Comparison of ENCODE assay signal across 32 mouse cellular contexts in genomic region chr7:102501986-102502385, GRCm38 (mm10). TPM values are rescaled to one million over a fixed set of nuclear protein-coding genes. Genes with fewer than 3 reads are reported as not detected.
DNase-seq lines count a peak whose midpoint lies in the region; ATAC-seq and TF ChIP-seq lines count a peak whose summit lies in the region.
"Had no signal": no experiment of that assay in that cellular context is flagged by ENCODE, and none has a peak within 500 bp of the region (broad histone marks: within the 10 kb centered on the region; RNA-seq: fewer than 3 reads in every experiment).

No protein-coding gene starts in this region.

- TF ChIP-seq CTCF in cerebellum, adult 2 months (IDR thresholded peaks at IDR 0.05; ENCODE audit: borderline replicate concordance, insufficient read depth, low read depth, low read length): no peak

- H3K36me3 ChIP-seq in forebrain, embryonic 16.5 days (ENCODE audit: control insufficient read depth, insufficient read depth): no peaks in the 10 kb centered on the region
- H3K36me3 ChIP-seq: embryonic facial prominence, embryonic 12.5 days; embryonic facial prominence, embryonic 15.5 days; heart, embryonic 10.5 days; heart, embryonic 13.5 days; hindbrain, embryonic 12.5 days; intestine, embryonic 15.5 days; kidney, embryonic 15.5 days had no signal

- H3K9me3 ChIP-seq in forebrain, embryonic 16.5 days (ENCODE audit: control insufficient read depth, low read length): no peaks in the 10 kb centered on the region
- H3K9me3 ChIP-seq: embryonic facial prominence, embryonic 12.5 days; embryonic facial prominence, embryonic 15.5 days; heart, embryonic 10.5 days; heart, embryonic 13.5 days; hindbrain, embryonic 12.5 days; intestine, embryonic 15.5 days; kidney, embryonic 15.5 days had no signal

- DNase-seq in cerebellum, adult 11 months: peak; percentile 28
- DNase-seq in cerebellum, postnatal 4 days (ENCODE audit: low spot score in 2 of 2): no peak
- peak; percentile 50 to 76 for DNase-seq in cerebellum, adult 2 months
- DNase-seq in cerebellum, adult 9-11 months: peak; percentile 65
- DNase-seq in cerebellum, postnatal 25 days: peak; percentile 43 to 61
- DNase-seq in ovary, adult 18-20 months (ENCODE audit: low spot score): no peak
- DNase-seq: adrenal gland, adult 8-10 months; adrenal gland, postnatal 25 days; gastrocnemius, postnatal 14 days; heart, adult 2 months; heart, postnatal 14 days; heart, postnatal 4 days; kidney, adult 11 months; kidney, adult 8-10 months had no signal

- H3K9ac ChIP-seq in forebrain, embryonic 16.5 days (replicated peaks; ENCODE audit: low read depth, low read length): no peak overlapping the region
- H3K9ac ChIP-seq: embryonic facial prominence, embryonic 12.5 days; embryonic facial prominence, embryonic 15.5 days; heart, embryonic 13.5 days; hindbrain, embryonic 12.5 days; intestine, embryonic 15.5 days; kidney, embryonic 15.5 days had no signal

- no peak overlapping the region for H3K4me2 ChIP-seq in forebrain, embryonic 16.5 days (ENCODE audit: low read length)
- H3K4me2 ChIP-seq: embryonic facial prominence, embryonic 12.5 days; embryonic facial prominence, embryonic 15.5 days; heart, embryonic 13.5 days; hindbrain, embryonic 12.5 days; intestine, embryonic 15.5 days; kidney, embryonic 15.5 days had no signal

- H3K27ac ChIP-seq in cerebellum, adult 2 months (ENCODE audit: insufficient read depth, low read length): no peak overlapping the region
- H3K27ac ChIP-seq in forebrain, embryonic 16.5 days (ENCODE audit: low read length): no peak overlapping the region
- H3K27ac ChIP-seq: embryonic facial prominence, embryonic 12.5 days; embryonic facial prominence, embryonic 15.5 days; heart, adult 2 months; heart, embryonic 10.5 days; heart, embryonic 13.5 days; hindbrain, embryonic 12.5 days; intestine, embryonic 15.5 days; kidney, embryonic 15.5 days had no signal

- no peak overlapping the region for H3K4me3 ChIP-seq in cerebellum, adult 2 months (replicated peaks; ENCODE audit: insufficient read depth, low read depth, low read length)
- H3K4me3 ChIP-seq in forebrain, embryonic 16.5 days (replicated peaks; ENCODE audit: low read length): no peak overlapping the region
- H3K4me3 ChIP-seq: embryonic facial prominence, embryonic 12.5 days; embryonic facial prominence, embryonic 15.5 days; heart, adult 2 months; heart, embryonic 10.5 days; heart, embryonic 13.5 days; hindbrain, embryonic 12.5 days; intestine, embryonic 15.5 days; kidney, embryonic 15.5 days had no signal

- no peak for ATAC-seq in granulocyte monocyte progenitor cell, adult 5-6 weeks (replicated peaks; ENCODE audit: poor library complexity, severe bottlenecking)
- no peak for ATAC-seq in forebrain, embryonic 16.5 days
- ATAC-seq: activated CD4-positive, CD25-positive, alpha-beta regulatory T cell, adult 4 months; forebrain, embryonic 14.5 days; hindbrain, embryonic 16.5 days; intestine, embryonic 15.5 days had no signal

- no peak for TF ChIP-seq POLR2A in cerebellum, adult 2 months (IDR thresholded peaks at IDR 0.05; ENCODE audit: borderline replicate concordance, insufficient read depth, low read length)

- 31% methylated on average over 5 of the region's 5 CpGs for WGBS in cerebellum, adult 2 months
- 78% methylated on average over 5 of the region's 5 CpGs for WGBS in forebrain, embryonic 16.5 days

- peaks cover 2% of the 10 kb centered on the region; the same call in 1 of the 2 replicates for H3K4me1 ChIP-seq in cerebellum, adult 2 months (ENCODE audit: control insufficient read depth, insufficient read depth, low read length)
- no peaks in the 10 kb centered on the region for H3K4me1 ChIP-seq in forebrain, embryonic 16.5 days (replicated peaks; ENCODE audit: control insufficient read depth, insufficient read depth, low read length)
- H3K4me1 ChIP-seq: embryonic facial prominence, embryonic 12.5 days; embryonic facial prominence, embryonic 15.5 days; heart, embryonic 10.5 days; heart, embryonic 13.5 days; hindbrain, embryonic 12.5 days; intestine, embryonic 15.5 days; kidney, embryonic 15.5 days had no signal

- no peaks in the 10 kb centered on the region for H3K27me3 ChIP-seq in cerebellum, adult 2 months (ENCODE audit: control insufficient read depth, insufficient read depth, low read length)
- no peaks in the 10 kb centered on the region for H3K27me3 ChIP-seq in forebrain, embryonic 16.5 days (replicated peaks; ENCODE audit: control insufficient read depth, insufficient read depth, low read length)
- H3K27me3 ChIP-seq: embryonic facial prominence, embryonic 12.5 days; embryonic facial prominence, embryonic 15.5 days; heart, embryonic 13.5 days; hindbrain, embryonic 12.5 days; intestine, embryonic 15.5 days; kidney, embryonic 15.5 days had no signal

RNA-seq across cellular contexts. Expression of gene Olfr545, which starts 2.6 kb away (rescaled TPM):
- not detected in 2 replicates for polyA plus RNA-seq in cerebellum, adult 2 months (2012; rRNA removed)
- total RNA-seq in granulocyte monocyte progenitor cell, adult 5-6 weeks (2014; fragmentation: Nextera tagmentation): not detected in 2 replicates
- not detected in 2 replicates for total RNA-seq in granulocyte monocyte progenitor cell, adult 5-6 weeks (2017)
- 0.17 TPM in 1 of 2 replicates, not detected in the other for polyA plus RNA-seq in forebrain, embryonic 16.5 days (2015; fragmentation: Nextera tagmentation; extraction: Ambion mirVana)
- total RNA-seq: adrenal gland, adult 8-10 months; adrenal gland, postnatal 25 days; common myeloid progenitor, adult 5-6 weeks; ES-E14; gastrocnemius, adult 18-20 months; gastrocnemius, postnatal 14 days; heart, adult 2 months; heart, postnatal 14 days; heart, postnatal 4 days had no signal
- polyA plus RNA-seq: activated CD4-positive, CD25-positive, alpha-beta regulatory T cell, adult 4 months; embryonic facial prominence, embryonic 15.5 days; forebrain, embryonic 14.5 days; gonadal fat pad, adult 2 months; heart, adult 2 months; heart, embryonic 10.5 days; heart, embryonic 16.5 days had no signal

RNA-seq across cellular contexts. Expression of gene Olfr544, which starts 13.9 kb away (rescaled TPM):
- polyA plus RNA-seq in cerebellum, adult 2 months (2012; rRNA removed): not detected in 2 replicates
- not detected in 2 replicates for total RNA-seq in granulocyte monocyte progenitor cell, adult 5-6 weeks (2014; fragmentation: Nextera tagmentation)
- not detected in 2 replicates for total RNA-seq in granulocyte monocyte progenitor cell, adult 5-6 weeks (2017)
- polyA plus RNA-seq in forebrain, embryonic 16.5 days (2015; fragmentation: Nextera tagmentation; extraction: Ambion mirVana): 0.10 TPM in 2 replicates
- total RNA-seq: adrenal gland, adult 8-10 months; adrenal gland, postnatal 25 days; common myeloid progenitor, adult 5-6 weeks; ES-E14; gastrocnemius, adult 18-20 months; gastrocnemius, postnatal 14 days; heart, adult 2 months; heart, postnatal 14 days; heart, postnatal 4 days had no signal
- polyA plus RNA-seq: forebrain, embryonic 14.5 days; gonadal fat pad, adult 2 months; heart, adult 2 months; heart, embryonic 13.5 days; intestine, embryonic 15.5 days had no signal

RNA-seq across cellular contexts. Expression of gene Olfr543, which starts 20.5 kb away (rescaled TPM):
- not detected in 2 replicates for polyA plus RNA-seq in cerebellum, adult 2 months (2012; rRNA removed)
- total RNA-seq in granulocyte monocyte progenitor cell, adult 5-6 weeks (2014; fragmentation: Nextera tagmentation): not detected in 2 replicates
- total RNA-seq in granulocyte monocyte progenitor cell, adult 5-6 weeks (2017): not detected in 2 replicates
- 0.43 and 0.66 TPM in 2 replicates for polyA plus RNA-seq in forebrain, embryonic 16.5 days (2015; fragmentation: Nextera tagmentation; extraction: Ambion mirVana)
- total RNA-seq: adrenal gland, adult 8-10 months; adrenal gland, postnatal 25 days; common myeloid progenitor, adult 5-6 weeks; gastrocnemius, adult 18-20 months; gastrocnemius, postnatal 14 days; heart, adult 2 months; heart, postnatal 14 days; heart, postnatal 4 days had no signal
- polyA plus RNA-seq: forebrain, embryonic 14.5 days; heart, adult 2 months; heart, embryonic 13.5 days had no signal

RNA-seq across cellular contexts. Expression of gene Olfr547, which starts 32.6 kb away (rescaled TPM):
- not detected in 2 replicates for polyA plus RNA-seq in cerebellum, adult 2 months (2012; rRNA removed)
- total RNA-seq in granulocyte monocyte progenitor cell, adult 5-6 weeks (2014; fragmentation: Nextera tagmentation): not detected in 2 replicates
- not detected in 2 replicates for total RNA-seq in granulocyte monocyte progenitor cell, adult 5-6 weeks (2017)
- not detected in 2 replicates for polyA plus RNA-seq in forebrain, embryonic 16.5 days (2015; fragmentation: Nextera tagmentation; extraction: Ambion mirVana)
- total RNA-seq: adrenal gland, adult 8-10 months; adrenal gland, postnatal 25 days; common myeloid progenitor, adult 5-6 weeks; ES-E14; gastrocnemius, adult 18-20 months; gastrocnemius, postnatal 14 days; heart, adult 2 months; heart, postnatal 14 days; heart, postnatal 4 days had no signal
- polyA plus RNA-seq: activated CD4-positive, CD25-positive, alpha-beta regulatory T cell, adult 4 months; embryonic facial prominence, embryonic 12.5 days; embryonic facial prominence, embryonic 15.5 days; forebrain, embryonic 11.5 days; forebrain, embryonic 14.5 days; gonadal fat pad, adult 2 months; heart, adult 2 months; heart, embryonic 10.5 days; heart, embryonic 13.5 days; heart, embryonic 16.5 days; hindbrain, embryonic 12.5 days; hindbrain, embryonic 16.5 days; intestine, embryonic 15.5 days; kidney, embryonic 15.5 days had no signal

RNA-seq across cellular contexts. Expression of gene Olfr548-ps1, which starts 38.7 kb away (rescaled TPM):
- not detected in 2 replicates for polyA plus RNA-seq in cerebellum, adult 2 months (2012; rRNA removed)
- not detected in 2 replicates for total RNA-seq in granulocyte monocyte progenitor cell, adult 5-6 weeks (2014; fragmentation: Nextera tagmentation)
- not detected in 2 replicates for total RNA-seq in granulocyte monocyte progenitor cell, adult 5-6 weeks (2017)
- not detected in 2 replicates for polyA plus RNA-seq in forebrain, embryonic 16.5 days (2015; fragmentation: Nextera tagmentation; extraction: Ambion mirVana)
- total RNA-seq: adrenal gland, adult 8-10 months; adrenal gland, postnatal 25 days; common myeloid progenitor, adult 5-6 weeks; ES-E14; gastrocnemius, adult 18-20 months; gastrocnemius, postnatal 14 days; heart, adult 2 months; heart, postnatal 14 days; heart, postnatal 4 days had no signal
- polyA plus RNA-seq: activated CD4-positive, CD25-positive, alpha-beta regulatory T cell, adult 4 months; embryonic facial prominence, embryonic 12.5 days; forebrain, embryonic 11.5 days; forebrain, embryonic 14.5 days; gonadal fat pad, adult 2 months; heart, adult 2 months; heart, embryonic 10.5 days; heart, embryonic 13.5 days; heart, embryonic 16.5 days; hindbrain, embryonic 12.5 days; hindbrain, embryonic 16.5 days; intestine, embryonic 15.5 days; kidney, embryonic 15.5 days had no signal

Comparison
In these comparisons a context has a peak if more than half of its experiments do, and no peak if none do; other contexts are left out.
1. DNase-seq: peak in cerebellum, adult 11 months (single experiment), cerebellum, adult 2 months (2 of 2), cerebellum, adult 9-11 months (single experiment) and cerebellum, postnatal 25 days (2 of 2); none in cerebellum, postnatal 4 days (0 of 2) and ovary, adult 18-20 months (single experiment).